ENCODE assay signal across 8 mouse cellular contexts in genomic region chrX:140503905-140504304, GRCm38 (mm10). TPM values are rescaled to one million over a fixed set of nuclear protein-coding genes. Genes with fewer than 3 reads are reported as not detected.
DNase-seq lines count a peak whose midpoint lies in the region; ATAC-seq and TF ChIP-seq lines count a peak whose summit lies in the region.

No protein-coding gene starts in this region.

- intact Hi-C loops in heart, postnatal 14 days (cut with DNase I): loop anchor here (1.0 kb wide), 1 partner anchor 40 kb away; no protein-coding TSS in a partner anchor

- H3K9ac ChIP-seq in forebrain, embryonic 13.5 days: no peak overlapping the region

- no peak for ATAC-seq in forebrain, embryonic 13.5 days
- ATAC-seq in Patski: peak; percentile 63

- peaks cover 9% of the 10 kb centered on the region for H3K4me1 ChIP-seq in forebrain, embryonic 10.5 days
- H3K4me1 ChIP-seq in forebrain, embryonic 13.5 days: no peaks in the 10 kb centered on the region

- H3K36me3 ChIP-seq in forebrain, embryonic 10.5 days (replicated peaks): no peaks in the 10 kb centered on the region
- no peaks in the 10 kb centered on the region for H3K36me3 ChIP-seq in forebrain, embryonic 13.5 days (ENCODE audit: poor library complexity, severe bottlenecking)

- no peak overlapping the region for H3K27ac ChIP-seq in forebrain, embryonic 10.5 days
- H3K27ac ChIP-seq in forebrain, embryonic 13.5 days: no peak overlapping the region

- no peak overlapping the region for H3K4me3 ChIP-seq in forebrain, embryonic 10.5 days
- H3K4me3 ChIP-seq in forebrain, embryonic 13.5 days: no peak overlapping the region

- no peak overlapping the region for H3K4me2 ChIP-seq in forebrain, embryonic 13.5 days

- peak; percentile 44 for DNase-seq in forebrain, embryonic 10.5 days (ENCODE audit: extremely low spot score, low spot score)
- no peak for DNase-seq in Patski (ENCODE audit: low read depth, low spot score)
- peak; percentile 39 to 46 for DNase-seq in cerebellum, postnatal 36 days
- peak; percentile 70 to 73 for DNase-seq in heart, postnatal 14 days
- peak; percentile 36 to 52 for DNase-seq in layer of hippocampus, postnatal 10 days (ENCODE audit: low spot score in 2 of 2)
- DNase-seq in lung, postnatal 4 days: peak; percentile 74 to 80
- DNase-seq in spleen, postnatal 36 days (ENCODE audit: low spot score in 2 of 2): peak; percentile 82

- POLR2A ChIA-PET in Patski (lab: Charles Lee): interaction anchor here (1.2 kb wide), 1 partner anchor 39 kb away, joined by 4 read pairs; no protein-coding TSS in a partner anchor

- in situ Hi-C loops in Patski (cut with MboI; ENCODE audit: low pct_unique_long_range_greater_than_20kb): loop anchor here (5.0 kb wide), 1 partner anchor 43 kb away; no protein-coding TSS in a partner anchor

- CTCF ChIA-PET in Patski (lab: Charles Lee): interaction anchor here (0.9 to 3.0 kb wide), 9 partner anchors 11 to 218 kb away, joined by 3 to 17 read pairs (median 5); partner anchors contain the start of gene Tsc22d3

- peaks cover 92% of the 10 kb centered on the region for H3K27me3 ChIP-seq in forebrain, embryonic 10.5 days (ENCODE audit: poor library complexity, severe bottlenecking)
- H3K27me3 ChIP-seq in forebrain, embryonic 13.5 days: peaks cover 8% of the 10 kb centered on the region; the same call in 1 of the 2 replicates
- no peaks in the 10 kb centered on the region for H3K27me3 ChIP-seq in Patski

- no peak for TF ChIP-seq CTCF in Patski (IDR thresholded peaks at IDR 0.05)

- no peaks in the 10 kb centered on the region for H3K9me3 ChIP-seq in forebrain, embryonic 10.5 days
- H3K9me3 ChIP-seq in forebrain, embryonic 13.5 days (replicated peaks): no peaks in the 10 kb centered on the region

- WGBS in forebrain, embryonic 10.5 days: 14% methylated on average over 7 of the region's 7 CpGs
- WGBS in forebrain, embryonic 13.5 days: 13% methylated on average over 7 of the region's 7 CpGs

RNA-seq across cellular contexts. Expression of gene Prps1, which starts 47.5 kb away (rescaled TPM):
- 96.9 and 99.1 TPM in 2 replicates for polyA plus RNA-seq in forebrain, embryonic 10.5 days (2016; fragmentation: Nextera tagmentation; extraction: Ambion mirVana)
- 66.1 and 71.9 TPM in 2 replicates for polyA plus RNA-seq in forebrain, embryonic 13.5 days (2015; fragmentation: Nextera tagmentation; extraction: Ambion mirVana)
- 51.2 TPM for polyA plus RNA-seq in Patski (2021)
- 10 to 100 TPM; 23.4 to 24.6 TPM for total RNA-seq in heart, postnatal 14 days (2021)
- total RNA-seq in layer of hippocampus, postnatal 10 days (2021): 10 to 100 TPM; 57.5 to 70.6 TPM
